Mouse (Mus musculus) heart, embryonic 15.5 days (tissue): ENCODE measurements around the gene Lrguk. TPM values are rescaled to one million over a fixed set of nuclear protein-coding genes. Genes with fewer than 3 reads are reported as not detected.

Experiments
- ATAC-seq: fragments of 200-750 bp; cut with Nextera tagmentation; replicated peaks from 2 replicates; pipeline ENCODE4 v1.8.0; 2017; ENCODE audit warnings: low read depth, moderate TSS enrichment; ENCODE audit not compliant: insufficient number of reproducible peaks, insufficient read depth, low FRiP score
- H3K27ac ChIP-seq: fragments of 300-500 bp; sonication (generic); 2 replicates; pipeline ENCODE4 v1.5.1; 2015; ENCODE audit warnings: mild to moderate bottlenecking, inconsistent platforms
- H3K27me3 ChIP-seq: fragments of 300-500 bp; sonication (generic); 2 replicates; pipeline ENCODE4 v1.6.1; 2015; ENCODE audit warnings: inconsistent platforms
- H3K36me3 ChIP-seq: fragments of 300-500 bp; sonication (generic); 2 replicates; pipeline ENCODE4 v1.6.1; 2015; ENCODE audit warnings: mild to moderate bottlenecking, inconsistent platforms
- H3K4me1 ChIP-seq: fragments of 300-500 bp; sonication (generic); replicated peaks from 2 replicates; pipeline ENCODE4 v1.6.1; 2015; ENCODE audit warnings: inconsistent platforms
- H3K4me2 ChIP-seq: fragments of 300-500 bp; sonication (generic); 2 replicates; pipeline ENCODE4 v1.6.1; 2015; ENCODE audit warnings: inconsistent platforms, mild to moderate bottlenecking, moderate library complexity
- H3K4me3 ChIP-seq: fragments of 300-500 bp; sonication (generic); 2 replicates; pipeline ENCODE4 v1.5.1; 2015; ENCODE audit warnings: mild to moderate bottlenecking, inconsistent platforms
- H3K9ac ChIP-seq: fragments of 300-500 bp; sonication (generic); 2 replicates; pipeline ENCODE4 v1.6.1; 2015; ENCODE audit warnings: mild to moderate bottlenecking, inconsistent platforms
- H3K9me3 ChIP-seq: fragments of 300-500 bp; sonication (generic); replicated peaks from 2 replicates; pipeline ENCODE4 v1.6.1; 2016; ENCODE audit warnings: inconsistent platforms
- WGBS: fragments of 180-500 bp; shearing (Covaris S2); methylation state at CpG from one replicate; pipeline ENCODE4 v1.1.7; 2015; ENCODE audit warnings: mixed read lengths; 5-methylcytosine and 5-hydroxymethylcytosine counted together
- polyA plus RNA-seq: library from polyadenylated mRNA; unstranded; fragments of >200 nt; fragmentation: Nextera tagmentation; extraction: Ambion mirVana; gene quantifications from 2 replicates; pipeline ENCODE4 v1.2.1, GENCODE M21; 2015

Gene Lrguk
- polyA plus RNA-seq, 1 experiment from 2014 or later = 0.28 TPM

GRCm38 (mm10) chr6:34162607-34163006 is 133.4 kb downstream of the Lrguk start:
- H3K27ac ChIP-seq = no peak overlapping the region
- peaks cover 62% of the 10 kb centered on the region for H3K36me3 ChIP-seq
- H3K9me3 ChIP-seq = no peaks in the 10 kb centered on the region
- H3K27me3 ChIP-seq = no peaks in the 10 kb centered on the region
- ATAC-seq = no peak
- peaks cover 7% of the 10 kb centered on the region for H3K4me1 ChIP-seq
- no peak overlapping the region for H3K4me3 ChIP-seq
- WGBS = 63% methylated on average over 2 of the region's 2 CpGs
- no peak overlapping the region for H3K9ac ChIP-seq
- H3K4me2 ChIP-seq = no peak overlapping the region

DNA sequence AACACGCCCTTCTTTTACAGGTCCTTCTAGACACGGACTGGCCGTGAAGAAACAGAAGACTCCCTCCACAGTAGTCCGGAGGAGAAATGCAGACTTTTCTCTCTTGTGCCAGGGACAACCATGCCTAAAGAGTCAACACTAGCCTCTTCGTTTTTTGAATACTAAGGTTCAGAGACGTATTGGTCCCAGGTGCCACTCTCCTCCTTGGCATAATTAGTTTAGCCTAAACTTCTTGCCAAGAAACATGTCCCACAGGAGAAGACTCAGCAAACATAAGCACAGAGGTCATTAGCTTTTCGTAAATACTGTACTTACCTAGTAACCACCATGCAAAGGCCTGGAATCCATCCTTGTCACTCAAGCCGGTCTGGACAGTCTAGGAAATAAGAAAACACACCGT is 133.8 kb downstream of the Lrguk start:
- ATAC-seq = no peak
- H3K4me3 ChIP-seq = no peak overlapping the region
- peaks cover 7% of the 10 kb centered on the region for H3K4me1 ChIP-seq
- no peak overlapping the region for H3K27ac ChIP-seq
- H3K9ac ChIP-seq = no peak overlapping the region
- no peaks in the 10 kb centered on the region for H3K9me3 ChIP-seq
- no peak overlapping the region for H3K4me2 ChIP-seq
- 80% methylated on average over 9 of the region's 9 CpGs for WGBS
- peaks cover 60% of the 10 kb centered on the region for H3K36me3 ChIP-seq
- H3K27me3 ChIP-seq = no peaks in the 10 kb centered on the region

DNA sequence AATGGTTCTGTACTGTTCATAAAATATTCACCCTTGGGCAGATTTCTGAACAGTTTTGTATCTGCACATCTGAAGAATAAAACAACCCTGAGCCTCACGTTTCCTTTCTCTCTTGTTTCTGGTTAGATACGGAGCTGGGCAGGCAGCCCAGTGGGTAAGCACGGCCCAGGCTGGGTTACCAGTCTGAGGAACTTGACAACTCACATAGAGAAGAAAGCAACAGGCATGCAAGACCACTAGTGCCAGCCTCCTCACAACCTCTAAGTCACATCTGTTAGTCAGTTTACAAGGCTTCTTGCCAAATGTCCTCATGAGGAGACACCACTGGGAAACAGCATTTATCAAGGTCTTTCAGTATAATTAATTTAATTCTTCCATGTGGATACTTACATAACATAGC is 139.6 kb downstream of the Lrguk start:
- Histone ChIP-seq H3K36me3 (peaks cover 45% of the 10 kb centered on the region), H3K27me3 (no peaks in the 10 kb centered on the region), H3K4me3 (no peak overlapping the region), H3K4me1 (peaks cover 22% of the 10 kb centered on the region), H3K9me3 (no peaks in the 10 kb centered on the region), H3K4me2 (no peak overlapping the region), H3K27ac (no peak overlapping the region), H3K9ac (no peak overlapping the region)
- ATAC-seq = no peak
- WGBS = 86% methylated on average over 3 of the region's 3 CpGs

GRCm38 (mm10) chr6:34170844-34171494 is 141.7 kb downstream of the Lrguk start:
- Histone ChIP-seq H3K9ac (no peak overlapping the region), H3K27ac (peak overlapping the region; percentile 36; the same call in 1 of the 2 replicates), H3K27me3 (no peaks in the 10 kb centered on the region), H3K36me3 (peaks cover 33% of the 10 kb centered on the region), H3K9me3 (no peaks in the 10 kb centered on the region), H3K4me2 (0 out of 2 replicates have a peak overlapping the region, but pooled peaks have one; percentile 3), H3K4me1 (peaks cover 28% of the 10 kb centered on the region), H3K4me3 (no peak overlapping the region)
- 45% methylated on average over 7 of the region's 7 CpGs for WGBS
- no peak; the same call in 1 of the 2 replicates for ATAC-seq

- WGBS = 88% methylated on average over 12 of the region's 12 CpGs
- H3K36me3 ChIP-seq = peaks cover 24% of the 10 kb centered on the region
- H3K27me3 ChIP-seq = no peaks in the 10 kb centered on the region
- no peak overlapping the region for H3K4me3 ChIP-seq
- H3K4me1 ChIP-seq = peaks cover 32% of the 10 kb centered on the region
- no peak overlapping the region for H3K9ac ChIP-seq
- no peaks in the 10 kb centered on the region for H3K9me3 ChIP-seq
- no peak overlapping the region; the same call in 1 of the 2 replicates for H3K27ac ChIP-seq
- no peak for ATAC-seq
- H3K4me2 ChIP-seq = no peak overlapping the region
Measured at GRCm38 (mm10) chr6:34171748-34172457, 142.7 kb downstream of the Lrguk start.

- Histone ChIP-seq H3K27ac (no peak overlapping the region), H3K9ac (no peak overlapping the region), H3K27me3 (no peaks in the 10 kb centered on the region), H3K9me3 (no peaks in the 10 kb centered on the region), H3K4me2 (no peak overlapping the region), H3K4me1 (peaks cover 32% of the 10 kb centered on the region), H3K36me3 (peaks cover 13% of the 10 kb centered on the region), H3K4me3 (no peak overlapping the region)
- 76% methylated on average over 12 of the region's 12 CpGs for WGBS
- no peak for ATAC-seq
Measured at GRCm38 (mm10) chr6:34173251-34173650, 144.0 kb downstream of the Lrguk start.

DNA sequence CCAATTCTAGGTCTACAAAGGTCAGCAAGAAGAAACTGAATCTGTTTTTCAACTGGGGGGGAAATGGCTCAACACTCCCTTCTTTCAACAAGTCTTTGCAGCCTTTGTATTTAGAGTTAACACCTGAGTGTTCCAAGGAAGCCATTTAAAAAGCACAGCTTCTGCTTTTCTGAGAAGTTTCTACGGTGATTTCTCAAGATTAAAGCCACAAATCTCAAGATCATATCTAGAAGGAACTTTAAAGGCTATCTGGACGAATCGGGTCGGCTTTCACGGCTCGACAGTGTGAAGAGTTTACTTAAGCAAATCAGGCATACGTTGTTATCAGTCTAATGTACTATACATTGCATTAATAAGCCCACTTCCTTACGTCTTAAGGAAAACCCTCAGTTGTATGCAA is 145.5 kb downstream of the Lrguk start:
- 62% methylated on average over 8 of the region's 8 CpGs for WGBS
- Histone ChIP-seq H3K27me3 (no peaks in the 10 kb centered on the region), H3K36me3 (peaks cover 3% of the 10 kb centered on the region), H3K4me2 (no peak overlapping the region), H3K4me3 (no peak overlapping the region), H3K9me3 (no peaks in the 10 kb centered on the region), H3K4me1 (peaks cover 32% of the 10 kb centered on the region), H3K27ac (no peak overlapping the region), H3K9ac (no peak overlapping the region)
- no peak for ATAC-seq

GRCm38 (mm10) chr6:34176111-34176863 is 147.0 kb downstream of the Lrguk start:
- Histone ChIP-seq H3K27ac (peak overlapping the region; percentile 90), H3K27me3 (no peaks in the 10 kb centered on the region), H3K36me3 (no peaks in the 10 kb centered on the region), H3K4me1 (peaks cover 21% of the 10 kb centered on the region), H3K9me3 (no peaks in the 10 kb centered on the region; the same call in 1 of the 2 replicates), H3K4me3 (peak overlapping the region; percentile 94), H3K4me2 (peak overlapping the region; percentile 87), H3K9ac (peak overlapping the region; percentile 89)
- WGBS = under 1% methylated on average over 29 of the region's 29 CpGs
- peak; percentile 71 for ATAC-seq

DNA sequence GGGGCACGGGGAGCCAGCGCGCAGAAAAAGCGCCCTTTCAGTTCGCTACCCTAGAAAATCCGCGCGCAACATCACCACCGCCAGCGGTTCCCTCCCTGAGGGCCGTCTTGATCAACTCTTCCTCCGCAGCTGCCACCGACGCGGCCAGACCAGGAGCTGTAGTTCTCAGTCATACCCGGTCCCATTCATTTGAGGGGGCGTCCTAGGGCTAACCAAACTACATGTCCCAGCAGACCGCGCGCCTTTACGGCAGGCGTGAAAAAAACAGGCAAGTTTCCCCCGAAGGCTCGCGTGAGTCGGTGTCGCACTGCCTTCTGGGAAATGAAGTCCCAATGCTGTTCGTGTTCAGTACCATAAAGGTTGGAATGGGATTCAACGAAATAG is 147.6 kb downstream of the Lrguk start, which contains the start of gene Slc35b4:
Slc35b4 (minus strand) TSS at position 248 of the 384 bp plus-strand sequence.
- H3K27me3 ChIP-seq = no peaks in the 10 kb centered on the region
- peak within 1 kb of the TSS; percentile 90 for H3K27ac ChIP-seq
- H3K36me3 ChIP-seq = no peaks in the 10 kb centered on the region
- H3K4me3 ChIP-seq = peak within 1 kb of the TSS; percentile 94
- peak within 1 kb of the TSS; percentile 87 for H3K4me2 ChIP-seq
- WGBS = 1% methylated on average over 29 of the region's 29 CpGs
- peak within 1 kb of the TSS; percentile 89 for H3K9ac ChIP-seq
- no peaks in the 10 kb centered on the region; the same call in 1 of the 2 replicates for H3K9me3 ChIP-seq
- ATAC-seq = peak; percentile 99
- peaks cover 16% of the 10 kb centered on the region for H3K4me1 ChIP-seq

DNA sequence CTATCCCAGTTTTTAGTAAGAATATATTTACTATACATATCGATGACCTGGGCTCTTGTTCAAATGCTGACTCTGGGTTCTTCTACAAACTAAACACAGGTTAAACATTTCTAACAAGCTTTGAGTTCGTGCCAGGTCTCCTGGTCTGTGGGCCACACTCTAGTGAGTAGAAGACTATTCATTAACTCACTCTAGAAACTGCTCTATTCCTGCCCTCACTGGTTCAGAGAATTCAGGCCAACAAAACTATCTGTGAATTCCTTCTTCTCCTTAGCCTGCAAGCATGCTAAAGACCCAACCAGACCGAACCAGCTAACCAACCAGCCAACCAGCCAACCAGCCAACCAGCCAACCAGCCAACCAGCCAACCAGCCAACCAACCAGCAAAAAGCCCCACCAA is 149.8 kb downstream of the Lrguk start:
- Histone ChIP-seq H3K4me3 (no peak overlapping the region), H3K9me3 (no peaks in the 10 kb centered on the region; the same call in 1 of the 2 replicates), H3K9ac (no peak overlapping the region), H3K36me3 (no peaks in the 10 kb centered on the region), H3K27ac (no peak overlapping the region), H3K4me1 (peaks cover 9% of the 10 kb centered on the region), H3K4me2 (no peak overlapping the region), H3K27me3 (no peaks in the 10 kb centered on the region)
- WGBS = 72% methylated on average over 3 of the region's 3 CpGs
- ATAC-seq = no peak

DNA sequence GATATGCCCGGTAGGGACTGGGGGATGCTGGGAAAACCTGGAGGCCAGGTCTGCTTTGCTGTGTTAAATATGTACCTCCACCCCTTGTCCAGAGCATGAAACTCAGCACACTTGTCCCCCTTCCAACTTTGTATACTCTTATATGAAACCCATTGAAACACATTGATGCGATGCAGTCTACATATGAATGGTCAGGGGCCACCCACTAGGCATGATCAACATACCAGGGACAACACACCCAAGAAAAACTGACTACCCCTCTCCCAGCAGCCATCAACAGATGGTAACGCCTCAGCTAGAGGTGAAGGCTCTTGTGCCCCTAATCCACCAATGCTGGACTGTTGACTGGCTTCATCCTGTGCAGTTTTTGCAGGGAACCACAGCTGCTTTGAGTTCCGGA is 150.7 kb downstream of the Lrguk start:
- WGBS = 82% methylated on average over 4 of the region's 4 CpGs
- Histone ChIP-seq H3K9ac (no peak overlapping the region), H3K4me1 (peaks cover 9% of the 10 kb centered on the region), H3K27me3 (no peaks in the 10 kb centered on the region), H3K4me3 (no peak overlapping the region), H3K4me2 (no peak overlapping the region), H3K9me3 (no peaks in the 10 kb centered on the region; the same call in 1 of the 2 replicates), H3K27ac (no peak overlapping the region), H3K36me3 (no peaks in the 10 kb centered on the region)
- no peak for ATAC-seq
